Mouse (Mus musculus): ENCODE data around the gene Gpr153.

The Gpr153 gene

GRCm38 (mm10) chr4:152302012-152302411 lies 28.0 kb downstream of the Gpr153 start:
- in situ Hi-C loops (cut with MboI; ENCODE audit: low pct_unique_long_range_greater_than_20kb in 1 of 2, low sequenced_read_pairs in 2 of 2, unreplicated experiment in 1 of 2), result no loop called here

GRCm38 (mm10) chr4:152303172-152303571 lies 29.1 kb downstream of the Gpr153 start:
- in situ Hi-C loops (cut with MboI; ENCODE audit: low pct_unique_long_range_greater_than_20kb in 1 of 2, low sequenced_read_pairs in 2 of 2, unreplicated experiment in 1 of 2), result no loop called here

GRCm38 (mm10) chr4:152304685-152305084 lies 30.7 kb downstream of the Gpr153 start:
- in situ Hi-C loops (cut with MboI; ENCODE audit: low pct_unique_long_range_greater_than_20kb in 1 of 2, low sequenced_read_pairs in 2 of 2, unreplicated experiment in 1 of 2), result no loop called here

GRCm38 (mm10) chr4:152305991-152306390 lies 32.0 kb downstream of the Gpr153 start:
- in situ Hi-C loops (cut with MboI; ENCODE audit: low pct_unique_long_range_greater_than_20kb in 1 of 2, low sequenced_read_pairs in 2 of 2, unreplicated experiment in 1 of 2), result no loop called here

GRCm38 (mm10) chr4:152307542-152307941 lies 33.5 kb downstream of the Gpr153 start:
- in situ Hi-C loops (cut with MboI; ENCODE audit: low pct_unique_long_range_greater_than_20kb in 1 of 2, low sequenced_read_pairs in 2 of 2, unreplicated experiment in 1 of 2), result no loop called here

- in situ Hi-C loops (cut with MboI; ENCODE audit: low pct_unique_long_range_greater_than_20kb in 1 of 2, low sequenced_read_pairs in 2 of 2, unreplicated experiment in 1 of 2), result no loop called here
Observed at GRCm38 (mm10) chr4:152312186-152312585, 38.2 kb downstream of the Gpr153 start.

GRCm38 (mm10) chr4:152313211-152313632 lies 39.2 kb downstream of the Gpr153 start:
- in situ Hi-C loops (cut with MboI; ENCODE audit: low pct_unique_long_range_greater_than_20kb in 1 of 2, low sequenced_read_pairs in 2 of 2, unreplicated experiment in 1 of 2), result no loop called here

- in situ Hi-C loops (cut with MboI; ENCODE audit: low pct_unique_long_range_greater_than_20kb in 1 of 2, low sequenced_read_pairs in 2 of 2, unreplicated experiment in 1 of 2), result no loop called here
Observed at GRCm38 (mm10) chr4:152313934-152314333, 39.9 kb downstream of the Gpr153 start.

- in situ Hi-C loops (cut with MboI; ENCODE audit: low pct_unique_long_range_greater_than_20kb in 1 of 2, low sequenced_read_pairs in 2 of 2, unreplicated experiment in 1 of 2), result no loop called here
Observed at GRCm38 (mm10) chr4:152315498-152316213, 41.6 kb downstream of the Gpr153 start.

- in situ Hi-C loops (cut with MboI; ENCODE audit: low pct_unique_long_range_greater_than_20kb in 1 of 2, low sequenced_read_pairs in 2 of 2, unreplicated experiment in 1 of 2), result no loop called here
Observed at GRCm38 (mm10) chr4:152317631-152318033, 43.6 kb downstream of the Gpr153 start.

- in situ Hi-C loops (cut with MboI; ENCODE audit: low pct_unique_long_range_greater_than_20kb in 1 of 2, low sequenced_read_pairs in 2 of 2, unreplicated experiment in 1 of 2), result no loop called here
Observed at GRCm38 (mm10) chr4:152318517-152319234, 44.6 kb downstream of the Gpr153 start, which contains the start of gene Rnf207. Gene Rnf207 (minus strand): TSS chr4:152318993.

- in situ Hi-C loops (cut with MboI; ENCODE audit: low pct_unique_long_range_greater_than_20kb in 1 of 2, low sequenced_read_pairs in 2 of 2, unreplicated experiment in 1 of 2), result no loop called here
Observed at GRCm38 (mm10) chr4:152321464-152321863, 47.4 kb downstream of the Gpr153 start.

- in situ Hi-C loops (cut with MboI; ENCODE audit: low pct_unique_long_range_greater_than_20kb in 1 of 2, low sequenced_read_pairs in 2 of 2, unreplicated experiment in 1 of 2), result no loop called here
Observed at GRCm38 (mm10) chr4:152324641-152325562, 50.9 kb downstream of the Gpr153 start.

GRCm38 (mm10) chr4:152325574-152326411 lies 51.8 kb downstream of the Gpr153 start, which contains the start of gene Rpl22:
Gene Rpl22 (plus strand): TSS chr4:152325742.
- in situ Hi-C loops (cut with MboI; ENCODE audit: low pct_unique_long_range_greater_than_20kb in 1 of 2, low sequenced_read_pairs in 2 of 2, unreplicated experiment in 1 of 2), result no loop called here

GRCm38 (mm10) chr4:152326543-152326942 lies 52.5 kb downstream of the Gpr153 start:
- in situ Hi-C loops (cut with MboI; ENCODE audit: low pct_unique_long_range_greater_than_20kb in 1 of 2, low sequenced_read_pairs in 2 of 2, unreplicated experiment in 1 of 2), result no loop called here

GRCm38 (mm10) chr4:152328691-152329090 lies 54.7 kb downstream of the Gpr153 start:
- in situ Hi-C loops (cut with MboI; ENCODE audit: low pct_unique_long_range_greater_than_20kb in 1 of 2, low sequenced_read_pairs in 2 of 2, unreplicated experiment in 1 of 2), result no loop called here

- in situ Hi-C loops (cut with MboI; ENCODE audit: low pct_unique_long_range_greater_than_20kb in 1 of 2, low sequenced_read_pairs in 2 of 2, unreplicated experiment in 1 of 2), result no loop called here
Observed at GRCm38 (mm10) chr4:152332952-152333351, 58.9 kb downstream of the Gpr153 start.

GRCm38 (mm10) chr4:152333587-152333986 lies 59.6 kb downstream of the Gpr153 start:
- in situ Hi-C loops (cut with MboI; ENCODE audit: low pct_unique_long_range_greater_than_20kb in 1 of 2, low sequenced_read_pairs in 2 of 2, unreplicated experiment in 1 of 2), result no loop called here

All from mouse embryonic stem cell (cell line).